Mouse (Mus musculus) adrenal gland, postnatal 4 days (tissue): ENCODE measurements at regions not wholly inside any gene's neighbourhood (a gene's known extent, or its start where the extent isn't known, plus 50 kb on each side); places are given as distances from the start of the nearest gene placed in this dataset.

ENCODE experiments used
- DNase-seq, 2 experiments: peaks; one replicate each; pipeline ENCODE4 v3.0.0; 2021 to 2022; ENCODE audit warnings: low spot score in 2 of 2, mixed read lengths in 2 of 2

DNA sequence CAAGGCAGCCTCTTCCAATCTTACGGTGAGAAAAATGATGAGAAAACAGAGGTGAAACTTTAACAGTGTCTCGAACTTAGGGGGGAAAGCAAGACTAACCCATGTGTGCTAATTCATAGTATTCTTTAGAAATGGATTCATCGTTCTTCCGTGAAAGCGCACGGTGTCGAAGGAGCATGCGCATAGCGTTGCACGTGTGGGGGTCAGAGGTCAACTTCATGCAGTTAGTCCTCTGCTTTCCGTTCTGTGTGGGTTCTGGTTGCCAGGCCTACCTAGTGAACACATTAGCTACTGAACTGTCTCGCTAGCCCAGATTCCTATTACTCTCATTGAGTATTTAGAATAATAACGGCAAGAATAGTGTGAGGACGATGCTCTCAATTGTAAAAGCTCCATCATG is 74.7 kb upstream of the Kcnk2 start:
- no peak for DNase-seq

DNA sequence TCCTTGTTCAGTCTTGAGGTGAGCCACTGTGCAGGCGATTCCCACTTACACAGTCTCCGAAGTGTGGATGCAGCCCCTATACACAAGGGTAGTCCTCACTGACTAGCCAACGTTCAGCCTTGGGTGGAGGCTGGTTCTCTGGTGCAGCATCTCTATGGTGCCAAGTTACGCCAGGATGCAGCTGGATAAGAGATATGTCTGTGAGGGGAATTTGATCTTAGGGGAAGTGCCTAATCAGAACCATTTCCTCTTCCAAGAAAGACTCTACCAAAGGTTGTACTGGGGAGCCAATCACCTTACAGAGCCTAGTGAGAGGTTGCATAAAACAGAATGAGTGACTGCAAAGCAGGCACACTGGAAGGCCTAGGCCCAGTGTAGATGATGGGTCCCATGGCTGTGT is 71.0 kb upstream of the Kcnk2 start:
- no peak for DNase-seq

DNA sequence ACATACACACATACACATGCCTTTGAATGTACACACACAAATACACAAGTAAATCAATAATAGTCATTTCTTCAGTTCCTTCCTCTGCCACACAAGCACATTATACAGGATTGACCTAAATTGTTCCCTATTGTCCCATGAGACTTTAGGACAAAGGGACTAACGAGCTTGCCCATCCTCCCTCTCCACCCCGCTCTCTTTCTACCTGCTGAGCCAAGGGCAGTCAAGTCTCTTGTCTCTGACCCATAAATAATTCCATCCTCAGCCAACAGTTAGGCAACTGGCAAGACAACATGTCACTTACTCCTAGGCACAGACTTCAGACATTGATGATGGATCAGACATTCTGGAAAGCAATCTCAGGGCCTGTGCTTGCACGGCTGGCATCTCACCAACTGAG is 56.3 kb upstream of the Kcnk2 start:
- DNase-seq: no peak
